Mouse (Mus musculus) retina, postnatal 1 day (tissue): Measurements from ENCODE around the gene Tnfrsf4.

Experiments used
- DNase-seq: peaks from one replicate; pipeline ENCODE4 v3.0.0-alpha.2; 2012

Tnfrsf4 gene

GRCm38 (mm10) chr4:156030651-156031118 lies 17.0 kb downstream of the Tnfrsf4 start:
- DNase-seq, result peak; percentile 6

GRCm38 (mm10) chr4:156031255-156031592 lies 17.6 kb downstream of the Tnfrsf4 start:
- no peak for DNase-seq

GRCm38 (mm10) chr4:156031593-156032391 lies 18.1 kb downstream of the Tnfrsf4 start:
- peak; percentile 93 for DNase-seq

- peak; percentile 7 for DNase-seq
Measured at GRCm38 (mm10) chr4:156032856-156033255, 19.2 kb downstream of the Tnfrsf4 start.

GRCm38 (mm10) chr4:156033476-156034119 lies 20.0 kb downstream of the Tnfrsf4 start:
- DNase-seq, result peak; percentile 75

- no peak for DNase-seq
Measured at GRCm38 (mm10) chr4:156034301-156034700, 20.7 kb downstream of the Tnfrsf4 start.

GRCm38 (mm10) chr4:156034901-156035300 lies 21.3 kb downstream of the Tnfrsf4 start:
- DNase-seq, result peak; percentile 17

GRCm38 (mm10) chr4:156044754-156045153 lies 31.1 kb downstream of the Tnfrsf4 start:
- DNase-seq, result no peak

GRCm38 (mm10) chr4:156049779-156050178 lies 36.1 kb downstream of the Tnfrsf4 start:
- no peak for DNase-seq

- no peak for DNase-seq
Measured at GRCm38 (mm10) chr4:156050391-156050980, 36.8 kb downstream of the Tnfrsf4 start.

GRCm38 (mm10) chr4:156053113-156053512 lies 39.5 kb downstream of the Tnfrsf4 start:
- no peak for DNase-seq

- DNase-seq, result no peak
Measured at GRCm38 (mm10) chr4:156054130-156054529, 40.5 kb downstream of the Tnfrsf4 start.

GRCm38 (mm10) chr4:156054606-156055005 lies 41.0 kb downstream of the Tnfrsf4 start:
- no peak for DNase-seq

- DNase-seq, result no peak
Measured at GRCm38 (mm10) chr4:156055173-156055572, 41.5 kb downstream of the Tnfrsf4 start.

GRCm38 (mm10) chr4:156057702-156058101 lies 44.1 kb downstream of the Tnfrsf4 start:
- no peak for DNase-seq

GRCm38 (mm10) chr4:156058826-156059225 lies 45.2 kb downstream of the Tnfrsf4 start:
- no peak for DNase-seq

GRCm38 (mm10) chr4:156059261-156059660 lies 45.6 kb downstream of the Tnfrsf4 start, which contains the start of gene Ttll10:
Gene Ttll10, minus strand, starts transcription at chr4:156059414.
- DNase-seq, result no peak

GRCm38 (mm10) chr4:156059713-156060112 lies 46.1 kb downstream of the Tnfrsf4 start:
- no peak for DNase-seq

GRCm38 (mm10) chr4:156063861-156064509 lies 50.3 kb downstream of the Tnfrsf4 start:
- DNase-seq, result peak; percentile 58

GRCm38 (mm10) chr4:156064510-156064897 lies 50.9 kb downstream of the Tnfrsf4 start:
- DNase-seq, result no peak

GRCm38 (mm10) chr4:156065156-156065894 lies 51.7 kb downstream of the Tnfrsf4 start:
- no peak for DNase-seq
